Mouse (Mus musculus): Measurements from ENCODE around the gene Eif2b3. TPM values are rescaled to one million over a fixed set of nuclear protein-coding genes. Genes with fewer than 3 reads are reported as not detected.
A peak's percentile ranks its signal among the peaks of the same experiment; 100 is the strongest.

Gene Eif2b3
- polyA plus RNA-seq, 1 experiment from 2014 or later = 44.1 TPM

DNA sequence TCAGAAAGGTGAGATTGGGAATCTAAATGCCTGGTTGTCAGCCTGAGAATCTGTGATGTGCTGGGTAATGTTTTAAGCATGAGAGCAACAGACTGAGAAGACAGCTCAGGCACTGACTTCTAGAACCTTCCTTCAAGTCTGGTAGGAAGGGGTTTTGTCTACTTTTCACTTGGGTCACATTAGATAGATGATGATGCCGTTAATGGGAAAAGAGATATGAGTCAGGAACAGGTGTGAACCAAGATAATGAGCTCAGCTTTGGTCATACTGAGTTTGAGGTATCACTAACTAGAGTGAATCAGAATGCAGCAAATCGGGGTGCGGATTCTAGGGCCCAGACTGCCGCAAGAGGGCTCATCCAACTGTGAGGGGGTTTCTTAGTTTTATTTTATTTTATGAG, 4.3 kb downstream of the Eif2b3 start:
- no peaks in the 10 kb centered on the region for H3K27me3 ChIP-seq
- H3K9me3 ChIP-seq = no peaks in the 10 kb centered on the region
- H3K9ac ChIP-seq (replicated peaks) = no peak overlapping the region
- peaks cover 24% of the 10 kb centered on the region for H3K36me3 ChIP-seq
- no peak overlapping the region for H3K27ac ChIP-seq (replicated peaks)
- no peak overlapping the region for H3K4me2 ChIP-seq (replicated peaks)
- peaks cover 10% of the 10 kb centered on the region for H3K4me1 ChIP-seq
- H3K4me3 ChIP-seq = no peak overlapping the region
- ATAC-seq (ENCODE audit: low FRiP score, low read depth) = no peak
- 98% methylated on average over 4 of the region's 4 CpGs for WGBS

DNA sequence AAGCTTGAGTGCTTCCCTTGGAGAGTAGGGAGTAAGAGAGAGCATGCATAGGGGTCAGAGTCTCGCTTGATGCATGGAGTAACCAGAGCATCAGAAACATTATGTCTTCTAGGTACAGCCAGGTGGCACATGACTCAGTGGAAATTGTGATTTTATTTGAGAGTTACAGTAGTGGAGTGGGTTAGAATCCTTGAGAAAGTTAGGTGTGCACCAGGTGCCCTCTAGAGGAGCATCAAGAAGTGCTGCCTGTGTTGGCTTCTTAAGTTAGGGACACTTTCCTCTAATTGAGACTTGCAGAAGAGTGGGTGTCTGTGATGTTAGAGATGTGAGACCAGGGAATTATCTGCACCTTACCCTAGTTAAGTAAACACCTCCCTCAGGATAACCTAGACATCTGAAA, 11.9 kb downstream of the Eif2b3 start:
- no peak overlapping the region for H3K27ac ChIP-seq (replicated peaks)
- no peaks in the 10 kb centered on the region for H3K9me3 ChIP-seq
- no peak overlapping the region for H3K4me3 ChIP-seq
- no peaks in the 10 kb centered on the region for H3K27me3 ChIP-seq
- no peak for ATAC-seq (ENCODE audit: low FRiP score, low read depth)
- peaks cover 24% of the 10 kb centered on the region for H3K36me3 ChIP-seq
- H3K9ac ChIP-seq (replicated peaks) = no peak overlapping the region
- 100% methylated on average over 1 of the region's 1 CpGs for WGBS
- H3K4me2 ChIP-seq (replicated peaks) = no peak overlapping the region
- no peaks in the 10 kb centered on the region for H3K4me1 ChIP-seq

DNA sequence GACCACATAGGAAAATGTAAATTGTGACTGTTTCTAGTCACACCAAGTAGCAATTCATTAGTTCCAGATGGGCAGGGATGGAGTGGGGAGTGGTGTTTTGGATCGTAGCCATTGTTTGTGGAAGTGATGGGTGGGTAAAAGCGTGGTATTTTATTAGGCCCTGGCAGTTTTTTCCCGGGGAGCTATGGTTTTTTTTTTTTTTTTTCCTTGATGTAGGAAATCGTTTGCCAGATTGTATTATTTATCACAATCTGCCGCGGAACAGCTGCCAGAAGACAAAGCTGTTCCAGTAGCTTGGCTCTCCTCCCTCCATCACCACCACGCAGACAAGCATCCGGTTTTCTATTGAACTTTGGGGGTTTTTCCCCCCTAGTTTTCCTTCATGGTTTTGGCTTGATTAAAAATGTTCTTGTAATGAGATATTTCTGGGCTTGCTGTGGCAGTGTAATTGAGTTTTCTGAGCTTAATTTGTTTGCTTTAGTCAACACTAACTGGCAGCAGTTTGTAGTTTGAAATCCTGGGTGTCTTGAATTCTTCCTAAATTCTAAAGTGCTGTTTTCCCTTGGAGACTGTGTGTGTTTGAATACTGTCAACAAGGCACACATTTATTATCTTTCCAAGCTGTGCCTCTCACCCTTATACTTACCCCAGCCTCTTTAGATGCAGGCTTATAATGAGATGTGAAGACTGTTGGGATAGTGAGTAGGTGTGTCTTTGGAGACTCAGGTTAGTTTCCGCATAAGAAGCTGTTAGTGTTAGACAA, 20.9 kb downstream of the Eif2b3 start:
- no peak overlapping the region for H3K4me2 ChIP-seq (replicated peaks)
- no peak for ATAC-seq (ENCODE audit: low FRiP score, low read depth)
- no peaks in the 10 kb centered on the region for H3K9me3 ChIP-seq
- no peak overlapping the region for H3K9ac ChIP-seq (replicated peaks)
- H3K36me3 ChIP-seq = no peaks in the 10 kb centered on the region
- peaks cover 18% of the 10 kb centered on the region for H3K4me1 ChIP-seq
- H3K4me3 ChIP-seq = no peak overlapping the region
- no peaks in the 10 kb centered on the region for H3K27me3 ChIP-seq
- peak overlapping the region; percentile 63 for H3K27ac ChIP-seq (replicated peaks)
- 43% methylated on average over 9 of the region's 9 CpGs for WGBS

DNA sequence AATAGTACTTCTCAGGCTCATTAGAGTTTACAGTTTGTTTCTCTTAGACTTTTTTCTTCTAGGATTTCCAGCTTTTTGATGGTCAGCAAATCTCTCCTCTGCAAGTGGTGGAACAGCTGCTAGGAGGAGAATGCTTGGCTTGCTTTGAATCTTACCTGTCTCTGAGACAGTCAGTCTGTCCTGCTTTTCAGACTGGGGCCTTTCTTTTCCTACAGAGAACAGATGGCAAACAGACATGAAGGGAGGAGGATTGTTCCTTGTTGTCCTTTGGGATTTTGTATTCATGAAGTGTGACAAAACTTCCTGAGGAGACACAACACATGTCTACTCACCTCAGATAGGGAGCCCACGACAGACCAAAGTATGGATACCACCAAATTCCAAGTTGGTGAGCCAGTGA, 21.6 kb downstream of the Eif2b3 start:
- Histone ChIP-seq H3K4me2 (replicated peaks) (no peak overlapping the region), H3K4me3 (no peak overlapping the region), H3K27ac (replicated peaks) (no peak overlapping the region), H3K9me3 (no peaks in the 10 kb centered on the region), H3K4me1 (peaks cover 18% of the 10 kb centered on the region), H3K27me3 (no peaks in the 10 kb centered on the region), H3K9ac (replicated peaks) (no peak overlapping the region), H3K36me3 (no peaks in the 10 kb centered on the region)
- no peak; the same call in 1 of the 2 replicates for ATAC-seq (ENCODE audit: low FRiP score, low read depth)
- WGBS = 50% methylated on average over 1 of the region's 1 CpGs

DNA sequence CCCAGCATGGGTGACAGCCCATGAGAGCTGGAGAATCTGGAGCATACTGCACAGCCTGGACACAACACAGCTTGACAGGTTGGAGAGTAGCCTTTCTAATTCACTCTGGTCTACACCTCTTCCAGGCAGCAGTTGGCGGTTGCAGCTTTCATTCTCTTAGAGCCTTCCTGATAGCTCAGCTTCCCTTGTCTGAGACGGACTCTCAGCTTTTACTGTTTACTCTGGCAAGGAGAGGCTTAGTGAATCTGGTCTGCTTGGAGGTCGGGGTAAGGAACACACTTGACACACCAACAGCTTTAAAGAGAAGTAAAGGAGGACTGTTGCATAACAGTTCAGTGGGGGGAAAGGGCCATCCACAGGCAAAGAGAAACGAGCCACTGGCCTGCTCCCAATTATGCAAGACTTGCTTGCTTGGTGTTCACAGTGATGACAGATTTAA, 22.1 kb downstream of the Eif2b3 start:
- H3K27me3 ChIP-seq = no peaks in the 10 kb centered on the region
- peaks cover 18% of the 10 kb centered on the region for H3K4me1 ChIP-seq
- WGBS = 59% methylated on average over 4 of the region's 4 CpGs
- H3K9ac ChIP-seq (replicated peaks) = no peak overlapping the region
- no peaks in the 10 kb centered on the region for H3K36me3 ChIP-seq
- no peak overlapping the region for H3K4me2 ChIP-seq (replicated peaks)
- peak overlapping the region; percentile 65 for H3K27ac ChIP-seq (replicated peaks)
- no peak for ATAC-seq (ENCODE audit: low FRiP score, low read depth)
- no peak overlapping the region for H3K4me3 ChIP-seq
- H3K9me3 ChIP-seq = no peaks in the 10 kb centered on the region

DNA sequence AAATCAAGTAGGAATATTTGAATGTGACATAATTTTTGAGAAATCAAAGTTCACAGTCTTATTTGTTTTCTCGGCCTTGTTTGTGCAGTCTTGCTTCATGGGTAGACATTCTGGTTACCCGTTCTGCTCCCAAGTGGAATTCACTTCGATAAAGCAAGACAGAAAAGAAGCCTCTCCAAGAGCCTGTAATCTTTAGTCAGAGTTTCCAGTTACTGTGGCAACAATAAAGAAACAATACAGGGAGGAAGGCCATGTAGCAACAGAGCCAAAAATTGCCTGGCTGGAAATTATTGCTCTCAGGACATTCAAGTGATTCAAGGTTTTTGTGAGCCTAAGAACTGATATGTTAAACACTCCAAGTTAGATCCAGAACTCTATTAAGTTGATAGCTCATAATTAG, 29.6 kb downstream of the Eif2b3 start:
- no peak for ATAC-seq (ENCODE audit: low FRiP score, low read depth)
- Histone ChIP-seq H3K9ac (replicated peaks) (no peak overlapping the region), H3K27me3 (peaks cover 4% of the 10 kb centered on the region; the same call in 1 of the 2 replicates), H3K4me3 (no peak overlapping the region), H3K27ac (replicated peaks) (no peak overlapping the region), H3K9me3 (no peaks in the 10 kb centered on the region), H3K4me1 (no peaks in the 10 kb centered on the region), H3K36me3 (peaks cover 4% of the 10 kb centered on the region; the same call in 1 of the 2 replicates), H3K4me2 (replicated peaks) (no peak overlapping the region)
- 75% methylated on average over 3 of the region's 3 CpGs for WGBS

DNA sequence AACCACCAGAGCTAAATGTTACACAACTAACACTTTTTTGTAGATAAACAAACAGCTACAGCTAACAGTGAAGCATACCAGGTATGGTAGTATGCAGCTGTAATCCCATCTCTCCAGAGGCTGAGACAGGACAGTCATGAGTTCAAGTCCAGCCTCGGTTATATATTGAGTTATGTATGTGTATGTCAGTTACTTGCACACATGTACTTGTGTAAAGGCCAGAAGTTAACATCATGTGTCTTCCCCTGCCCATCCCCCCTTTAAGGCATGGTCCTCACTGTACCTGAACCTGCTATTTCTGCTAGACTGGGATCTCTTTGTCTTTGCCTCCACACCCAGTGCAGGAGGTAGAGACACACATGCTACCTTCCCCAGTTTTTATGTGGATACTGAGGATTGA, 30.3 kb downstream of the Eif2b3 start:
- Histone ChIP-seq H3K4me3 (no peak overlapping the region), H3K27ac (replicated peaks) (no peak overlapping the region), H3K9me3 (no peaks in the 10 kb centered on the region), H3K9ac (replicated peaks) (no peak overlapping the region), H3K4me1 (0 out of 2 replicates have a peak, but pooled peaks cover 3% of the 10 kb centered on the region), H3K36me3 (peaks cover 4% of the 10 kb centered on the region; the same call in 1 of the 2 replicates), H3K27me3 (peaks cover 7% of the 10 kb centered on the region; the same call in 1 of the 2 replicates), H3K4me2 (replicated peaks) (no peak overlapping the region)
- 92% methylated on average over 1 of the region's 1 CpGs for whole genome bisulfite sequencing
- ATAC-seq (ENCODE audit: low FRiP score, low read depth) = no peak

DNA sequence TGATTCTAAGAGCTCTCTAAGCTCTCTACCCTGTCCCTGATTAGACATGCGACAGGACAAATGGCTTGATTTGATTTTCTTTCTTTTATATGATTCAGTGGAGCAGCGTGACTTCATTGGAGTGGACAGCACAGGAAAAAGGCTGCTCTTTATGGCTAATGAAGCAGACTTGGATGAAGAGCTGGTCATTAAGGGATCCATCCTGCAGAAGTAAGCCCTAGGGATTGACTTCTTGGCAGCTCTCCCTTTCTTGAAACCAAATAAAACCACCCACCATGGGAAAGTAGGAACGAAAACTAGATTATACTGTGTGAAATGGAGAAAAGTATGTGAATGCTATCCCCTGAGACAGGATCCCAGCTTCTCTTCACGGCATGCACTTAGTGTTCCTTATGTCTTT, 33.4 kb downstream of the Eif2b3 start:
- Histone ChIP-seq H3K27me3 (peaks cover 17% of the 10 kb centered on the region; the same call in 1 of the 2 replicates), H3K4me2 (replicated peaks) (no peak overlapping the region), H3K9ac (replicated peaks) (no peak overlapping the region), H3K27ac (replicated peaks) (no peak overlapping the region), H3K36me3 (0 out of 2 replicates have a peak, but pooled peaks cover 7% of the 10 kb centered on the region), H3K9me3 (no peaks in the 10 kb centered on the region), H3K4me1 (0 out of 2 replicates have a peak, but pooled peaks cover 3% of the 10 kb centered on the region), H3K4me3 (no peak overlapping the region)
- ATAC-seq (ENCODE audit: low FRiP score, low read depth) = no peak
- 82% methylated on average over 4 of the region's 4 CpGs for WGBS

DNA sequence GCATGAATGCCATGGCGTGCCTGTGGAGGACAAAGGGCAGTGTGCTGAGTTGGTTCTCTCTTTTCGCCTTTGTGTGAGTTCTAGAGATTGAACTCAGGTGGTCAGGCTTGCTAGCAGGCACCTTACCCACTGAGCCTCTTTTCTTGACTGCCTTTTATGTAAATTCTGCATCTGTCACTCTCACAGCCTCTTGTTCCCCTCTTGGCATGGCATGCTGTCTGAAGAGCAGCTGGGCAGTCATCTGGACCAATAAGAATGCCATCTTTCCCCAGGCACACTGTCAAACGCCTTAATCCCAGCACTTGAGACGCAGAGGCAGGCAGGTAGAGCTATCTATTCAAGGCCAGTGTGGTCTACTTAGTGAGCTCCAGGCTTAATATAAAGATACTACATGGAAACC, 34.8 kb downstream of the Eif2b3 start:
- no peak for ATAC-seq (ENCODE audit: low FRiP score, low read depth)
- H3K4me2 ChIP-seq (replicated peaks) = no peak overlapping the region
- no peak overlapping the region for H3K4me3 ChIP-seq
- 0 out of 2 replicates have a peak, but pooled peaks cover 3% of the 10 kb centered on the region for H3K4me1 ChIP-seq
- 0 out of 2 replicates have a peak overlapping the region, but pooled peaks have one; percentile 2 for H3K27ac ChIP-seq (replicated peaks)
- 82% methylated on average over 4 of the region's 4 CpGs for WGBS
- no peaks in the 10 kb centered on the region for H3K9me3 ChIP-seq
- H3K27me3 ChIP-seq = peaks cover 28% of the 10 kb centered on the region
- 0 out of 2 replicates have a peak, but pooled peaks cover 7% of the 10 kb centered on the region for H3K36me3 ChIP-seq
- no peak overlapping the region for H3K9ac ChIP-seq (replicated peaks)

DNA sequence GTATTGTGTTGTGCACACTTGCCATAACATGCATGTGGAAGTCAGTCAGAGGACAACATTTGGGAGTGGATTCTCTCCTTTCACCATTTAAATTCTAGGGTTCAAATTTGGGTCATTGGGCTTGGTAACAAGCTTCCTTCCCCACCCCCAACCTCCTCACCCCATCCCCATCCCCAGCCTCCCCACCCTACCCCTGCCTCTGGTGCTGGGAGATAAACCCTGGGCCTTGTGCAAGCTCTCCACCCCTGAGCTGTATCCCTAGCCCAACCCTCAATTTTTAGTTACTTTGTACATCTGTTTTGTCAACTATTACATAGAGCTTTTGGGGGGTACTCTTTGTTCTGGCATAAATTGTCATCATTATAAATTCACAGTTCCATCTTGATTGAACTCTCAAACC, 36.9 kb downstream of the Eif2b3 start:
- Histone ChIP-seq H3K27ac (replicated peaks) (0 out of 2 replicates have a peak overlapping the region, but pooled peaks have one; percentile 10), H3K36me3 (0 out of 2 replicates have a peak, but pooled peaks cover 3% of the 10 kb centered on the region), H3K4me1 (0 out of 2 replicates have a peak, but pooled peaks cover 3% of the 10 kb centered on the region), H3K27me3 (peaks cover 50% of the 10 kb centered on the region), H3K4me3 (no peak overlapping the region), H3K9me3 (no peaks in the 10 kb centered on the region), H3K9ac (replicated peaks) (no peak overlapping the region), H3K4me2 (replicated peaks) (no peak overlapping the region)
- no peak for ATAC-seq (ENCODE audit: low FRiP score, low read depth)

DNA sequence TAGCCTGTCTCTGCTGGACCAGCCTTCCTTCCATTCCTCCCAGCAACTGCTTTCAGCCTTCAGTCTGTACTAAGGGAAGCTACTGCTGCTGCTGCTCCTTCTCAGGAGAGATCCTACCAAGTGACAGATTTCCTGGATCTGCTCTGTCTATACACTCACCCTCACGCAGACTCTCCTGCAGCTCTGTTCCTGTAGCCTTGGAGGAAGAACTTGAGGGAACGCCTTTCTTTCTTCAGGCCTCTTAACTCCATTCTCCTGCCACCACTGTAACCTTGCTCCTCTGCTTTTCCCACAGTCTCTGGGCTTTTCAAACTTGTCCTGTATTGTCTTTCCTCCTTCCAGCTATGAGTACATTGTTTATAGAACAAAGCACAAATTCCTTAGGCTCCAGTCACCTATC, 37.3 kb downstream of the Eif2b3 start:
- no peak overlapping the region for H3K4me2 ChIP-seq (replicated peaks)
- WGBS = 78% methylated on average over 2 of the region's 2 CpGs
- no peak overlapping the region for H3K9ac ChIP-seq (replicated peaks)
- H3K9me3 ChIP-seq = no peaks in the 10 kb centered on the region
- H3K4me1 ChIP-seq = 0 out of 2 replicates have a peak, but pooled peaks cover 3% of the 10 kb centered on the region
- ATAC-seq (ENCODE audit: low FRiP score, low read depth) = no peak
- 0 out of 2 replicates have a peak, but pooled peaks cover 3% of the 10 kb centered on the region for H3K36me3 ChIP-seq
- no peak overlapping the region for H3K4me3 ChIP-seq
- H3K27ac ChIP-seq (replicated peaks) = 0 out of 2 replicates have a peak overlapping the region, but pooled peaks have one; percentile 10
- H3K27me3 ChIP-seq = peaks cover 54% of the 10 kb centered on the region

DNA sequence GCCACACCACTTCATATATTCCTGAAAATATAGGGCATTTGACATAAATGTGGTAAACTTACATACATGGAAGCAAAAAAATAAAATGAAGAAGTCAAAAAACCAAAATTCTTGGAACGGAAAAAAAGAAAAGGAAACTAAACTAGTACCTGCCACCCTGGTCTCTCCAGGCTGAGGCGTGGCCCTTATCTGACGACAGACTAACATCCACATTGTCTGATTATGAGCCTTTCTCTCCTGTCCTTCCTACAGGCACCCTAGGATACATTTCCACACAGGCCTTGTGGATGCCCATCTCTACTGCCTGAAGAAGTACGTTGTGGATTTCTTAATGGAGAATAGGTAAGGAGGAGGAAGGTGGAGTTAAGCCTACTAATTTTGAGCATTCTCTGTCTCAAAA, 39.3 kb downstream of the Eif2b3 start:
- no peak overlapping the region for H3K4me3 ChIP-seq
- no peak overlapping the region for H3K27ac ChIP-seq (replicated peaks)
- no peak overlapping the region for H3K9ac ChIP-seq (replicated peaks)
- 0 out of 2 replicates have a peak, but pooled peaks cover 3% of the 10 kb centered on the region for H3K36me3 ChIP-seq
- 84% methylated on average over 4 of the region's 4 CpGs for WGBS
- peaks cover 67% of the 10 kb centered on the region for H3K27me3 ChIP-seq
- H3K4me2 ChIP-seq (replicated peaks) = no peak overlapping the region
- no peaks in the 10 kb centered on the region for H3K9me3 ChIP-seq
- peaks cover 10% of the 10 kb centered on the region for H3K4me1 ChIP-seq
- no peak for ATAC-seq (ENCODE audit: low FRiP score, low read depth)

All from midbrain, embryonic 12.5 days (tissue).